Mouse (Mus musculus): ENCODE measurements around the gene Vmn2r112. TPM values are rescaled to one million over a fixed set of nuclear protein-coding genes. Genes with fewer than 3 reads are reported as not detected.
"Not testable (repeated sequence)": the region's sequence is repeated elsewhere in the genome, so short reads cannot be mapped to it uniquely, and the experiment has no call there.

Vmn2r112 gene
- polyA plus RNA-seq (2012): not detected in 2 replicates

- not testable (repeated sequence) for TF ChIP-seq GATA1 (IDR thresholded peaks at IDR 0.05; ENCODE audit: low read length)
Observed at GRCm38 (mm10) chr17:22600651-22601050, at the start of gene Vmn2r112. TSS of gene Vmn2r112 (plus strand) at chr17:22600951.

- not testable (repeated sequence) for TF ChIP-seq GATA1 (IDR thresholded peaks at IDR 0.05; ENCODE audit: low read length)
Observed at GRCm38 (mm10) chr17:22573382-22573781, 27.4 kb upstream of the Vmn2r112 start, which contains the start of gene Vmn2r111. TSS of gene Vmn2r111 (minus strand) at chr17:22573482.

- no peak for TF ChIP-seq GATA1 (IDR thresholded peaks at IDR 0.05; ENCODE audit: low read length)
Observed at GRCm38 (mm10) chr17:22630646-22631045, 29.9 kb downstream of the Vmn2r112 start.

Other genes starting within 250 kb of the Vmn2r112 start
- gene Zfp944, start 239.6 kb upstream of the Vmn2r112 start, polyA plus RNA-seq (2012): 1.1 and 1.7 TPM in 2 replicates
- gene Zfp758, start 239.5 kb upstream of the Vmn2r112 start, polyA plus RNA-seq (2012): 0.10 and 0.11 TPM in 2 replicates
- 4.3 and 5.2 TPM in 2 replicates for gene Zfp946, start 176.7 kb upstream of the Vmn2r112 start, polyA plus RNA-seq (2012)
- gene Vmn2r111, start 27.5 kb upstream of the Vmn2r112 start, polyA plus RNA-seq (2012): not detected in 2 replicates